Mouse (Mus musculus): Measurements from ENCODE around the gene Cfap65. TPM values are rescaled to one million over a fixed set of nuclear protein-coding genes. Genes with fewer than 3 reads are reported as not detected.
A peak's percentile ranks its signal among the peaks of the same experiment; 100 is the strongest.

The Cfap65 gene
- polyA plus RNA-seq, 1 experiment = 27.7 TPM

- TF ChIP-seq POLR2A (IDR thresholded peaks at IDR 0.05; ENCODE audit: borderline replicate concordance, extremely low read depth, low read depth, low read length) = no peak
- TF ChIP-seq CTCF (IDR thresholded peaks at IDR 0.05; ENCODE audit: insufficient read depth, low read length) = no peak
- no peak for DNase-seq
- H3K4me1 ChIP-seq (ENCODE audit: control insufficient read depth, insufficient read depth, low read length) = peaks cover 5% of the 10 kb centered on the region; the same call in 1 of the 2 replicates
- 1% methylated on average over 57 of the region's 57 CpGs for WGBS
- no peak overlapping the region for H3K4me3 ChIP-seq (replicated peaks; ENCODE audit: extremely low read depth, low read depth, low read length)
These were observed 50.9 kb downstream of the Cfap65 start for GRCm38 (mm10) chr1:74884196-74885141.

GRCm38 (mm10) chr1:74883441-74883840 is 52.0 kb downstream of the Cfap65 start:
- Histone ChIP-seq H3K4me3 (replicated peaks; ENCODE audit: extremely low read depth, low read depth, low read length) (no peak overlapping the region), H3K4me1 (ENCODE audit: control insufficient read depth, insufficient read depth, low read length) (peaks cover 5% of the 10 kb centered on the region; the same call in 1 of the 2 replicates)
- DNase-seq = no peak
- WGBS = 19% methylated on average over 5 of the region's 5 CpGs
- TF ChIP-seq POLR2A (IDR thresholded peaks at IDR 0.05; ENCODE audit: borderline replicate concordance, extremely low read depth, low read depth, low read length) (no peak), CTCF (IDR thresholded peaks at IDR 0.05; ENCODE audit: insufficient read depth, low read length) (no peak)

DNA sequence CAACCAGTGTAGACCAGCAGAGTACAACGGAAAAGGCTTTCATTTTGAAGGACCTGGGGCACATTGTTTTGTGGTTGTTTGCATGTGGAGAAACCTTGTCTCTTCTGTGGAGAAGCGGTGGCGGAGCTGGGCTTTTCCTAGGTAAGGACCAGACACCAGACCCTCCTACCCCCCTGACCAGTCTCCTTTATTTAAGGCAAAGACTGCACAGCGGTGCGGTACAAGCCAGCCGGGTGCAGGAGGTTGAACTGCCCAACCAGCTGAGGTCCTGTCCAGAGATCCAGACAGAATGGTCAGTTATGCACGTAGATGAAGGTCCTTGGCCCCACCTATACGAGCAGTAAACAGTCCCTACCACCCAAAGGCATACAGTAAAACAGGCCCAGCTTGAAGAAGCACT is 52.6 kb downstream of the Cfap65 start:
- Histone ChIP-seq H3K4me3 (replicated peaks; ENCODE audit: extremely low read depth, low read depth, low read length) (no peak overlapping the region), H3K4me1 (ENCODE audit: control insufficient read depth, insufficient read depth, low read length) (peaks cover 5% of the 10 kb centered on the region; the same call in 1 of the 2 replicates)
- DNase-seq = no peak
- WGBS = 7% methylated on average over 8 of the region's 8 CpGs
- TF ChIP-seq CTCF (IDR thresholded peaks at IDR 0.05; ENCODE audit: insufficient read depth, low read length) (no peak), POLR2A (IDR thresholded peaks at IDR 0.05; ENCODE audit: borderline replicate concordance, extremely low read depth, low read depth, low read length) (no peak)

DNA sequence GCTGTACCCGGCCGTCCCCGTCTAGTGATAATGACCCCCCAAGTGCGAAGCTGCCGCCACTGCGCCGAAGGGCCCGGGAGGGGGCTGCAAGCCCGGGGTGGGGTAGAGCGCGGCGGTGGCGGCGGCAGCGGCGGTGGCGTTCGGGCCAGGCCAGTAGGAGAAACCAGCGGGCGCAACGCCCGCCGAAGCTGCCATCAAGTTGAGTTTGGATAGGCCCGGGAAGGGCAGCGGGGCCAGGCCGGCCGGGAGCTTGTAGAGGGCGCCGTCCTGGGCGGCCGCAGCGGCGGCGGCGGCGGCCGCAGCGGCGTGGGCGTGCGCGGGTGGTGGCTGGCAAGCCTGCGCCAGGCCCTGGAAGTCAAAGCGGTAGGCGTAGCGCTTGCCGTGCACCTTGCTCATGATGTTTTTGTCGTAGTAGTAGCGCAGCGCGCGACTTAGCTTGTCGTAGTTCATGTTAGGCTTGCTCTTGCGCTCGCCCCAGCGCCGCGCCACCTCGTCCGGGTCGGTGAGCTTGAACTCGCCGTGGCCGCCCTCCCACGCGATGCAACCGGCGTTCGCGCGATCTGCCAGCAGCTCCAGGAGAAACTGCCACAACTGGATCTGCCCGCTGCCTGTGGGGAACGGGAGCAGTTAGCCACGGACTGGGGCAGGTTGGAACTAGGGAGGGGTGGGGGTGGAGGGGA is 53.2 kb downstream of the Cfap65 start:
- 3% methylated on average over 74 of the region's 74 CpGs for WGBS
- TF ChIP-seq CTCF (IDR thresholded peaks at IDR 0.05; ENCODE audit: insufficient read depth, low read length) = no peak
- no peak for TF ChIP-seq POLR2A (IDR thresholded peaks at IDR 0.05; ENCODE audit: borderline replicate concordance, extremely low read depth, low read depth, low read length)
- Histone ChIP-seq H3K4me1 (ENCODE audit: control insufficient read depth, insufficient read depth, low read length) (peaks cover 5% of the 10 kb centered on the region; the same call in 1 of the 2 replicates), H3K4me3 (replicated peaks; ENCODE audit: extremely low read depth, low read depth, low read length) (peak overlapping the region; percentile 4)
- DNase-seq = no peak

DNA sequence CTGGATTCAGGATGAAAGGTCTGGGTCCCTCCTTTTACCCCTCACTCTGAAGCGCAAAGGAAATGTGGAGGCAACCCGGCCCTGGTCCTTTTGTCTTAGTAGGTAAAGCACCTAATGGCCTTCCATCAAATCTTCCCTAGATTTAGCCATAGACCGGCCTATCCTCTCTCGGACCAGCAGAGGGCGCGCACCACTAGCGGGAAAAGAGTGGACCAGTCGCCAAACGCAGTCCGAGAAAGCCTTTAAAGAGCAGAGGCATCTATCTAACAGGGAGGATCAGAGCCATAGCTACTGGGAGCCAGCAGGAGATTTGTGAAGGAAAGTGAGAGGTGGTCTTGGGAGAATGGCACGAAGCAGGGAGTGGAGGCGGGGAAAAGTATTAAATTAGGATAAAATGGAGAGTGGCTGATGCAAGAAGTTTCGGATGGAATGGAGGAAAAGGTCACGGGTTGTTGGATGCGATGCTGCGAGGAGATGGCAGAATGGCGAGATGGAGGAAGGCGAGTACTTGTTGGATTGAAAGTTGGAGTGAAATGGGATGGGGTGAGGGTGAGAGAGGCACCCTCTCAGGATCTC is 54.5 kb downstream of the Cfap65 start:
- Histone ChIP-seq H3K4me1 (ENCODE audit: control insufficient read depth, insufficient read depth, low read length) (peaks cover 5% of the 10 kb centered on the region; the same call in 1 of the 2 replicates), H3K4me3 (replicated peaks; ENCODE audit: extremely low read depth, low read depth, low read length) (no peak overlapping the region)
- TF ChIP-seq POLR2A (IDR thresholded peaks at IDR 0.05; ENCODE audit: borderline replicate concordance, extremely low read depth, low read depth, low read length) (no peak), CTCF (IDR thresholded peaks at IDR 0.05; ENCODE audit: insufficient read depth, low read length) (peak; percentile 83)
- DNase-seq = peak; percentile 57
- WGBS = 6% methylated on average over 18 of the region's 18 CpGs

GRCm38 (mm10) chr1:74877199-74877598 is 58.2 kb downstream of the Cfap65 start:
- no peak overlapping the region for H3K4me3 ChIP-seq (replicated peaks; ENCODE audit: extremely low read depth, low read depth, low read length)
- peaks cover under 1% of the 10 kb centered on the region; the same call in 1 of the 2 replicates for H3K4me1 ChIP-seq (ENCODE audit: control insufficient read depth, insufficient read depth, low read length)
- WGBS = 41% methylated on average over 3 of the region's 3 CpGs
- no peak for DNase-seq
- no peak for TF ChIP-seq CTCF (IDR thresholded peaks at IDR 0.05; ENCODE audit: insufficient read depth, low read length)
- TF ChIP-seq POLR2A (IDR thresholded peaks at IDR 0.05; ENCODE audit: borderline replicate concordance, extremely low read depth, low read depth, low read length) = no peak

GRCm38 (mm10) chr1:74872218-74872617 is 63.2 kb downstream of the Cfap65 start:
- TF ChIP-seq POLR2A (IDR thresholded peaks at IDR 0.05; ENCODE audit: borderline replicate concordance, extremely low read depth, low read depth, low read length) (no peak), CTCF (IDR thresholded peaks at IDR 0.05; ENCODE audit: insufficient read depth, low read length) (no peak)
- no peak for DNase-seq
- no peaks in the 10 kb centered on the region for H3K4me1 ChIP-seq (ENCODE audit: control insufficient read depth, insufficient read depth, low read length)
- H3K4me3 ChIP-seq (replicated peaks; ENCODE audit: extremely low read depth, low read depth, low read length) = no peak overlapping the region
- 54% methylated on average over 2 of the region's 2 CpGs for WGBS

DNA sequence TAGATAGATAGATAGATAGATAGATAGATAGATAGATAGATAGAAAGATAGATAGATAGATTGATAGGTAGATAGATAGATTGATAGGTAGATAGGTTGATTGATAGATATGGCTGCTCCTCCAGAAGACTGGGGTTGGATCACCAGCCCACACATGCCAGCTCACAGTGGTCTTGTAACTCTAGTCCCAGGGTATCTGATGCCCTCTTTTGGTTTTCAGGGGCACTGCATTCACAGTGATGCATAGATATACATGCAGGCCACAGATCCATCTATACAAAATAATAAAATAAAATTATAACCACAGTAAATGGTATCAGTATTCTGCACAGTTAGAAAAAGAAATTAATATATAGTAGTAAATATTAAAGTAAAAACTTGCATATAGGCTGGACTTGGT is 73.6 kb downstream of the Cfap65 start:
- DNase-seq = no peak
- TF ChIP-seq CTCF (IDR thresholded peaks at IDR 0.05; ENCODE audit: insufficient read depth, low read length) (no peak), POLR2A (IDR thresholded peaks at IDR 0.05; ENCODE audit: borderline replicate concordance, extremely low read depth, low read depth, low read length) (no peak)
- Histone ChIP-seq H3K4me1 (ENCODE audit: control insufficient read depth, insufficient read depth, low read length) (no peaks in the 10 kb centered on the region), H3K4me3 (replicated peaks; ENCODE audit: extremely low read depth, low read depth, low read length) (no peak overlapping the region)

GRCm38 (mm10) chr1:74859223-74859984 is 76.0 kb downstream of the Cfap65 start:
- Histone ChIP-seq H3K4me1 (ENCODE audit: control insufficient read depth, insufficient read depth, low read length) (no peaks in the 10 kb centered on the region), H3K4me3 (replicated peaks; ENCODE audit: extremely low read depth, low read depth, low read length) (no peak overlapping the region)
- WGBS = 35% methylated on average over 6 of the region's 6 CpGs
- no peak for DNase-seq
- TF ChIP-seq POLR2A (IDR thresholded peaks at IDR 0.05; ENCODE audit: borderline replicate concordance, extremely low read depth, low read depth, low read length) (no peak), CTCF (IDR thresholded peaks at IDR 0.05; ENCODE audit: insufficient read depth, low read length) (no peak)

Data from lung, adult 2 months (tissue).